Mouse (Mus musculus) embryo, embryonic 11 days (tissue): ENCODE measurements around the gene Hist1h2ab.
"Not testable (repeated sequence)": the region's sequence is repeated elsewhere in the genome, so short reads cannot be mapped to it uniquely, and the experiment has no call there.

ENCODE experiments used
- DNase-seq: peaks from one replicate; pipeline ENCODE4 v3.0.0-alpha.2; 2015

The Hist1h2ab gene

GRCm38 (mm10) chr13:23755000-23755399, 4.1 kb downstream of the Hist1h2ab start:
- no peak for DNase-seq

GRCm38 (mm10) chr13:23756790-23757189, 5.9 kb downstream of the Hist1h2ab start, which contains the start of gene Hist1h4b:
Gene Hist1h4b (plus strand): TSS chr13:23757013.
- peak; percentile 96 for DNase-seq

- DNase-seq, result peak; percentile 66
These were observed 6.4 kb downstream of the Hist1h2ab start for GRCm38 (mm10) chr13:23757211-23757773.

GRCm38 (mm10) chr13:23757921-23758320, 7.0 kb downstream of the Hist1h2ab start:
- DNase-seq, result no peak

- no peak for DNase-seq
These were observed 8.4 kb downstream of the Hist1h2ab start for GRCm38 (mm10) chr13:23759251-23759771.

GRCm38 (mm10) chr13:23759916-23760239, 9.0 kb downstream of the Hist1h2ab start:
- DNase-seq, result no peak

GRCm38 (mm10) chr13:23760240-23760971, 9.5 kb downstream of the Hist1h2ab start:
- DNase-seq, result peak; percentile 74

- DNase-seq, result peak; percentile 98
These were observed 10.3 kb downstream of the Hist1h2ab start, which contains the start of gene Hist1h4a for GRCm38 (mm10) chr13:23760972-23761864. Gene Hist1h4a (minus strand): TSS chr13:23761230.

- peak; percentile 87 for DNase-seq
These were observed 11.2 kb downstream of the Hist1h2ab start, which contains the start of gene Hist1h3a for GRCm38 (mm10) chr13:23761871-23762821. Gene Hist1h3a (minus strand): TSS chr13:23762386.

- no peak for DNase-seq
These were observed 12.3 kb downstream of the Hist1h2ab start for GRCm38 (mm10) chr13:23763242-23763585.

GRCm38 (mm10) chr13:23763586-23764323, 12.8 kb downstream of the Hist1h2ab start, which contains the start of gene Hist1h1a:
Gene Hist1h1a (plus strand): TSS chr13:23763666.
- peak; percentile 96 for DNase-seq

- DNase-seq, result peak; percentile 37
These were observed 13.6 kb downstream of the Hist1h2ab start for GRCm38 (mm10) chr13:23764324-23765171.

- no peak for DNase-seq
These were observed 14.2 kb downstream of the Hist1h2ab start for GRCm38 (mm10) chr13:23765172-23765513.

GRCm38 (mm10) chr13:23766772-23767171, 15.8 kb downstream of the Hist1h2ab start:
- no peak for DNase-seq

GRCm38 (mm10) chr13:23768834-23769397, 18.0 kb downstream of the Hist1h2ab start:
- no peak for DNase-seq

- not testable (repeated sequence) for DNase-seq
These were observed 18.7 kb downstream of the Hist1h2ab start, which contains the start of gene Trim38 for GRCm38 (mm10) chr13:23769613-23770012. Gene Trim38 (plus strand): TSS chr13:23769913.

- peak; percentile 85 for DNase-seq
These were observed 21.8 kb downstream of the Hist1h2ab start for GRCm38 (mm10) chr13:23772561-23773313.

GRCm38 (mm10) chr13:23778339-23778738, 27.4 kb downstream of the Hist1h2ab start:
- no peak for DNase-seq

GRCm38 (mm10) chr13:23779025-23779424, 28.1 kb downstream of the Hist1h2ab start:
- no peak for DNase-seq
